In genomic region chr1:166104858-166105257, GRCm38 (mm10) we compare ENCODE assay signal across 22 mouse cellular contexts. TPM values are rescaled to one million over a fixed set of nuclear protein-coding genes. Genes with fewer than 3 reads are reported as not detected.
"Had no signal": no experiment of that assay in that cellular context is flagged by ENCODE, and none has a peak within 500 bp of the region (broad histone marks: within the 10 kb centered on the region; RNA-seq: fewer than 3 reads in every experiment).

No protein-coding gene starts in this region.

- H3K27ac ChIP-seq: lung, embryonic 15.5 days; midbrain, embryonic 12.5 days; midbrain, embryonic 15.5 days; neural tube, embryonic 12.5 days; neural tube, embryonic 15.5 days; stomach, postnatal 0 days had no signal

- DNase-seq: kidney, adult 18-20 months; kidney, adult 9 months; kidney, postnatal 14 days; kidney, postnatal 4 days; lung, adult 18-20 months; lung, postnatal 10 days; lung, postnatal 36 days; retina, postnatal 1 day; thymus, postnatal 25 days had no signal

- H3K27me3 ChIP-seq: lung, embryonic 15.5 days; midbrain, embryonic 12.5 days; midbrain, embryonic 15.5 days; neural tube, embryonic 12.5 days; neural tube, embryonic 15.5 days had no signal

- ATAC-seq: inflammation-experienced regulatory T-cells, adult 6 months; intestine, embryonic 16.5 days; midbrain, embryonic 15.5 days had no signal

- H3K9me3 ChIP-seq: lung, embryonic 15.5 days; midbrain, embryonic 12.5 days; midbrain, embryonic 15.5 days; neural tube, embryonic 12.5 days; neural tube, embryonic 15.5 days had no signal

- H3K4me2 ChIP-seq: lung, embryonic 15.5 days; midbrain, embryonic 12.5 days; midbrain, embryonic 15.5 days; neural tube, embryonic 12.5 days; neural tube, embryonic 15.5 days had no signal

- H3K4me3 ChIP-seq: lung, embryonic 15.5 days; midbrain, embryonic 12.5 days; midbrain, embryonic 15.5 days; neural tube, embryonic 12.5 days; neural tube, embryonic 15.5 days had no signal

- H3K36me3 ChIP-seq: lung, embryonic 15.5 days; midbrain, embryonic 12.5 days; midbrain, embryonic 15.5 days; neural tube, embryonic 12.5 days; neural tube, embryonic 15.5 days had no signal

- H3K9ac ChIP-seq: lung, embryonic 15.5 days; midbrain, embryonic 12.5 days; midbrain, embryonic 15.5 days; neural tube, embryonic 12.5 days; neural tube, embryonic 15.5 days had no signal

- H3K4me1 ChIP-seq: lung, embryonic 15.5 days; neural tube, embryonic 12.5 days had no signal

RNA-seq across cellular contexts. Expression of gene Dusp27, which starts 22.9 kb away (rescaled TPM):
- polyA plus RNA-seq: inflammation-experienced regulatory T-cells, adult 6 months had no signal

RNA-seq across cellular contexts. Expression of gene Gpa33, which starts 25.2 kb away (rescaled TPM):
- total RNA-seq: layer of hippocampus, adult 18-20 months; layer of hippocampus, postnatal 14 days; left cerebral cortex, adult 8-10 months; left cerebral cortex, postnatal 25 days had no signal
- polyA plus RNA-seq: inflammation-experienced regulatory T-cells, adult 6 months; lung, embryonic 15.5 days; midbrain, embryonic 15.5 days; neural tube, embryonic 15.5 days; spleen, adult 2 months had no signal
